In genomic region chr10:117290046-117290870, GRCm38 (mm10) we compare ENCODE assay signal across 11 mouse cellular contexts. TPM values are rescaled to one million over a fixed set of nuclear protein-coding genes. Genes with fewer than 3 reads are reported as not detected.
"Had no signal": no experiment of that assay in that cellular context is flagged by ENCODE, and none has a peak within 500 bp of the region (broad histone marks: within the 10 kb centered on the region; RNA-seq: fewer than 3 reads in every experiment).

No protein-coding gene starts in this region.

- DNase-seq: lung, adult 18-20 months; lung, embryonic 14.5 days; lung, postnatal 10 days; lung, postnatal 4 days; midbrain, embryonic 14.5 days; right cerebral cortex, postnatal 14 days; thymus, adult 2 months; thymus, postnatal 25 days; thymus, postnatal 4 days had no signal

RNA-seq across cellular contexts. Expression of gene Lyz1, which starts 2.4 kb away (rescaled TPM):
- total RNA-seq: megakaryocyte-erythroid progenitor cell, adult 5-6 weeks had no signal

RNA-seq across cellular contexts. Expression of gene 9530003J23Rik, which starts 51.8 kb away (rescaled TPM):
- total RNA-seq: megakaryocyte, adult 5-6 weeks; megakaryocyte-erythroid progenitor cell, adult 5-6 weeks had no signal
